Mouse (Mus musculus): ENCODE measurements at regions not wholly inside any gene's neighbourhood (a gene's known extent, or its start where the extent isn't known, plus 50 kb on each side); places are given as distances from the start of the nearest gene placed in this dataset.

DNA sequence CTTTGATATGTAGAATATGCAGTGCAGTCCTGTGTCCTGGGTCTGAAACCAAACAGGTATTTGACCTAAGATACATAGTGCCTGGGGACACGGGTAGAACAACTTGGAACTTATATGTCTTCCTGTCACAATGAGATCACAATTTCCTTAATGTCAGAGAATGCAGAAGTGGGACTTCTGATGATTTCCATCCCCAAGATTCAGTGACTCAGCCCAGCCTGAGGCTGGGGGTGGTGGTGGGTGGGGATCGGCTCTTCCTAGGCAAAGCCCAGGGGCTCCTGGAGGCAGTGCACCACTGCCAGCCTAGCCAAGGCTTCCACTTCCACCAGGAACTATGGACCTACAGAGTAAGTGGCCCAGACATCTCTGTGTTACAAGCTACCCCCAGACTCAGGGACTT is 391.2 kb downstream of the H2al1j start:
- DNase-seq (ENCODE audit: low spot score in 2 of 2), result no peak

DNA sequence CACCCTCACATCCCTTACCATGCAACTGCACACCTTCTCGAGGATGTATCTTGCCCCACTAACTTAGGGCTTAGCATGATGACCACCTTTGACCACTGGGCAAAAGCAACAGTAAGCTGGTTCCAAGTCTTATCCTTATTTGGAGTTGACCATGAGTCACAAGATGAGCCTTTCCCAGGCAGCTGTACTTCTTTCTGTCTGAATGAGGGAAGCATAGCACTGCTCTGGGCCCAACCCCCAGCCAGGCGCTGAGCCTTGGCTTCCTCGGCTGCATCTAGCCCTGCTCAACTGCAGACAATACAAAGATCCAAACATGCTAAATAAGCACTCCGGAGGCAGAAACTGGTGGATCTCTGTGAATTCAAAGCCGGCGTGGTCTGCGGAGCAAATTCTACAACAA is 392.9 kb downstream of the H2al1j start:
- no peak for DNase-seq (ENCODE audit: low spot score in 2 of 2)

GRCm38 (mm10) chrX:11722730-11723129 is 395.1 kb downstream of the H2al1j start:
- no peak for DNase-seq (ENCODE audit: low spot score in 2 of 2)

GRCm38 (mm10) chrX:11724718-11725117 is 397.1 kb downstream of the H2al1j start:
- no peak for DNase-seq (ENCODE audit: low spot score in 2 of 2)

DNA sequence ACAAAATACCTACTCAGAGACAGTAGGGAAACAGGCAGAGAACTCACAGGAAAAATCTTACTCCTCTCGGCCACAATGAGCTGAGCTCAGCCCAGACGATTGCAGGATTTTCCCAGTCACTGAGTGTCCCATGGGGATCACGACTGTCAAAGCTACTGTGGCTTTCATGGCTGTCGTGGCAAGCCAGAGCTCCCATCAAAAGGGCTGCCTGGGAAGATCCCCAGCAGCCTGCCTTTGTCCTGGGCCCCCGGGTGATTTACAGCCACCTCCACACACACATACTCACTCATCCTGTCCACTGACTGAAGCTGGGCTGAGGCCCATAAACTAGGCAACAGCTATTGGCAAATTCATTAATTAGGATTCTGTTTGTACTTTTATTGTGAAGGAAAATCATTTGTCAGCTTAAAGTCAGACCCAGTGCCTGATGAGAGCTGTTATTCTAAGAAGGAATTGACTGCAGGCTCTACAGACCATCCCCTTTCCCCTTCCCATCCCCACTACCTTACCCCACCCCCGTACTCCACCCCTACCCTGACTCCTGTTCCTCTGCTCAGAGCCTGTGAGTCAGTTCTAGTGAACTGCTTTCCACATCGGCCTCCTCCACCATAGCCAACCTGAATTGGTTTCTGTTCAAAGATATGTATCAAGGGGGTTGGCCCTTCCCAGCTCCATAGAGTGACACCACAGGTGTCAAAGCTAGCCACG is 399.1 kb downstream of the H2al1j start:
- DNase-seq (ENCODE audit: low spot score in 2 of 2), result no peak

DNA sequence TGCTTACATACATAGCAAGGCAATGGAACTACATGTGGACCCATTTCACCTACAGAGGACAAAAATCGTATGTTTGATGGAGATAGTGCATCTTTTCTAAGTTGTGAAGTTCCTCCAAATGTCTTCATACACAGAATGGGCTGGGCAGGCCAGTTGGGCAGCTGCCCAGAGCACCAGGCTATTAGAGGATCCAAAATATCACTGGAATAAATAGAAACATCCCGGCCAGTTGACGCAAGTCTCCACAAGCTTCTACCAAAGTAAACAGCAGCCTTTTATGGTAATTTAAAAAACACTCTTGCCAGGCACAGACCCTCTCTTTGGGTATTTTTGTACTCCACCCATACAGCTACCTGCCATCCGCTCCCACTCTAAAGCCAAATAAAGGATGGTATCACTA is 400.9 kb downstream of the H2al1j start:
- no peak for DNase-seq (ENCODE audit: low spot score in 2 of 2)

GRCm38 (mm10) chrX:11729992-11730391 is 402.4 kb downstream of the H2al1j start:
- DNase-seq (ENCODE audit: low spot score in 2 of 2), result no peak

- DNase-seq (ENCODE audit: low spot score in 2 of 2), result no peak
Measured at GRCm38 (mm10) chrX:11732371-11732770, 404.7 kb downstream of the H2al1j start.

GRCm38 (mm10) chrX:11734505-11735435 is 407.1 kb downstream of the H2al1j start:
- no peak for DNase-seq (ENCODE audit: low spot score in 2 of 2)

- DNase-seq (ENCODE audit: low spot score in 2 of 2), result no peak
Measured at GRCm38 (mm10) chrX:11735516-11736170, 408.0 kb downstream of the H2al1j start.

DNA sequence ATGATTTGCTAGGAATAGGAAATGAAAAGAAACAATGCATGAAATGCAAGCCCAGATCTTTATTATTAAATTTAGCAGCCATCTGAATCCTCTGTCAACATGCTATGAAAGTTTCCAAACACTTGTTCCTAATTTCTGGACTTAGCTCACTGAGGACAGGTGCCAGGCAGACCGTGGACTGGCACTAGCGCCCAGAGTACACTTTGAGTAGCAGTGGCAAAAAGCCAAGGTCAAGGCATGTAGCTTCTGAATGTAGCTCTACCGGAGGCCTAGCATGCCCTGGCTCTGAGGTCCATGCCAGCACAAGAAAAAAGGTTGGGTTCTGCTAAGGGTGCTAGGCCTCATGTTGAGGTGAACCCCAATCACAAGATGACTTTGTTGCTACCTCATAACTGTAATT is 408.9 kb downstream of the H2al1j start:
- no peak for DNase-seq (ENCODE audit: low spot score in 2 of 2)

- no peak for DNase-seq (ENCODE audit: low spot score in 2 of 2)
Measured at GRCm38 (mm10) chrX:11739565-11739964, 411.9 kb downstream of the H2al1j start.

- DNase-seq (ENCODE audit: low spot score in 2 of 2), result no peak
Measured at GRCm38 (mm10) chrX:11745911-11746310, 414.2 kb downstream of the Bcor start.

- no peak for DNase-seq (ENCODE audit: low spot score in 2 of 2)
Measured at GRCm38 (mm10) chrX:11747386-11748121, 412.6 kb downstream of the Bcor start.

GRCm38 (mm10) chrX:11748278-11748677 is 411.9 kb downstream of the Bcor start:
- DNase-seq (ENCODE audit: low spot score in 2 of 2), result no peak

DNA sequence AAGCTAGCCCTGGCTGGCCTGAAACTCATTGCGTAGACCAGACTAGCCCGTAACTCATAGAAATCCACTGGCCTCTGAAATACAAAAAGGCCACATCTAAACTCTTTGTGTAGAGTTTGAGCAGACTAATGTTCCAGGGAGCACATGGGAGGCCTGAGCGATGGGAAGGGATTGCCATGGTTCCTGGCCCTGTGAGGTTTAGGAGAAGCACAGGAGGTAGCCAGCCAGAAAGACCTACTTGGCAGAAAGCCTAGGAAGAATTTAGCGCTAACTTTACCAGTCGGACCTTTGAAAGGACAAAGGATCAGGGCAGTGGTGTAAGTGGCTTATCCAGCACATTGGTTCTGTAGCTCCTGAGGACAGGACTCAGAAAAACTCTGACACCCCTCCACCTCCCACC is 407.6 kb downstream of the Bcor start:
- DNase-seq (ENCODE audit: low spot score in 2 of 2), result no peak

- no peak for DNase-seq (ENCODE audit: low spot score in 2 of 2)
Measured at GRCm38 (mm10) chrX:11752973-11753590, 407.1 kb downstream of the Bcor start.

DNA sequence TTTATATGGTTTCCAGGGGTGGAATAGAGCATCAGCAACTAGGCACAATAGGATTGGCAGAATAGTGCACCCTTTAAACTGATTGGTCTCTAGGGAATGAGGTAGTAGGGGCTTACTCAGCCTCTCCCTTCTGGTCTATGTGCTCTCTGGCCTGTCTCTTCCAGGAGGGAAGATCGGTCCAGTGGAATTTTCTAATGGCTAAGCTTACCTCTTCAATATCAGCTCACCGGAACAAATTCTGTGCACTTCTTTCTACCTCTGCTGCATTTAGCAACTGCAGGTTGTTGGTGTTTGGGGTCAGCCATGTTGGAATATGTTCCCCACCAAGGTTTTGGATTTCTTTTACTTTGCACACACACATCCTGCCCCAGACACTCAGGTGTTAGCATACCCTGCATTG is 405.1 kb downstream of the Bcor start:
- no peak for DNase-seq (ENCODE audit: low spot score in 2 of 2)

GRCm38 (mm10) chrX:11763351-11764082 is 396.6 kb downstream of the Bcor start:
- no peak for DNase-seq (ENCODE audit: low spot score in 2 of 2)

DNA sequence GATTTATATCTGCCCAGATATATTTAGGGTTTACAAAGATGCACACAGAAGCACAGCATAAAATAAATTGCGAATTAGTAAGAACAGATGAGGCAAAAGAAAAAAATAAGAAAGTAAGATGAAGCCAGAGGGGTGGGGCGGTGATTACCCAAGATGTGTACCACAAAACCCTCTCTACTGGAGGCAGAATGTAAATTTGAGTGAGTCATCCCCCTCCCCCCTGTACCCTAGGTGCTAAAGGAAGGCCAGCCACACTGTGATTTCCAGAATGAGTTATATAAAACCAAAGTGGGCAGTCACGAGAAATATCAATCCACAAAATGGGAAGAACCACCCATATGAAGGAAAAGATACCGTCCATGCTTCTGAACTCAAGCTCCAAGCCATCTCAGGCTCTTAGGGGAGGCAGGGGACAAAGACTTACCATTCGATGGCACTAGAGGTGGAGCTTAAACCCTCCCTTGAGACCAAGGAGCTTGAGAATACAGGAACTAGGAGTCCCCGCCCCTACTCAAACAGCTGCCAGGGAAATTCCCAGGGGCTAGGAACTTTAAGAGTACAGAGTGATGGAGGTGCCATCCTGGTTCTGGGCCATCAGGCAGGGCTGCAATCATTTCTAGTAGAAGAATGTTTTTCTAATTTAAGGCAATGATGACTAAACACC is 383.8 kb downstream of the Bcor start:
- no peak for DNase-seq (ENCODE audit: low spot score in 2 of 2)

Measured in spleen, postnatal 14 days (tissue).